Mouse (Mus musculus) erythroblast, adult 5-6 weeks (primary cell): ENCODE results near the gene Rab37. TPM values are rescaled to one million over a fixed set of nuclear protein-coding genes. Genes with fewer than 3 reads are reported as not detected.
A peak's percentile ranks its signal among the peaks of the same experiment; 100 is the strongest.

Experiments used
- ATAC-seq: replicated peaks from 2 replicates; pipeline ENCODE4 v1.8.0; 2016; ENCODE audit warnings: moderate number of reproducible peaks, mild to moderate bottlenecking, moderate TSS enrichment, inconsistent platforms; ENCODE audit not compliant: poor library complexity, low FRiP score, severe bottlenecking
- total RNA-seq, 2 experiments: library from RNA; stranded (forward) in 1 of 2; stranded (reverse) in 1 of 2; fragments of 150-400 nt in 1 of 2; fragments of 200-764, 138-1000 nt in 1 of 2; gene quantifications; 2 replicates each; pipeline versions ENCODE4 v1.2.3 to v1.2.4; 2015 to 2017; ENCODE audit warnings: low replicate concordance in 2 of 2

The Rab37 gene
- total RNA-seq, 2 experiments from 2014 or later: 4.3 to 7.5 TPM

GRCm38 (mm10) chr11:115112196-115112595 lies 21.0 kb downstream of the Rab37 start:
- ATAC-seq: no peak

DNA sequence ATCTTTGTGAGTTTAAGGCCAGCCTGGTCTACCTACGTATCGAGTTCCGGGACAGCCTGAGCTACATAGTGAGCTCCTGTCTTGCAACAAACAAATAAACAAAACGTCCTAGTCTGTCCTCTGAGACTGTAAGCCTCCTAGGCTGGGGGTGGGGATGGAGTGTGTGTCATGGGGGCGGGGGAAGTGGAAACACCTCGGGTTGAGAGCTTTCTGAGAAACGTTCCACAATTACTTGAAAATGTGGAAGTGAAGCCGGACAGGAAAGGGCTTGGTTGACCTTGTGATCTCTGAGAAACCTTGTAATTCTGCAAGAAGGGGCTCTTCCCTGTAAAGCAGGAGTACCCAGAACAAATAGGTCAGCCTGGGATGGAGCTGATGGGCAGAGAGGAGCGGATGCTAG lies 28.2 kb downstream of the Rab37 start:
- no peak for ATAC-seq

GRCm38 (mm10) chr11:115128483-115128882 lies 37.3 kb downstream of the Rab37 start:
- ATAC-seq: no peak

DNA sequence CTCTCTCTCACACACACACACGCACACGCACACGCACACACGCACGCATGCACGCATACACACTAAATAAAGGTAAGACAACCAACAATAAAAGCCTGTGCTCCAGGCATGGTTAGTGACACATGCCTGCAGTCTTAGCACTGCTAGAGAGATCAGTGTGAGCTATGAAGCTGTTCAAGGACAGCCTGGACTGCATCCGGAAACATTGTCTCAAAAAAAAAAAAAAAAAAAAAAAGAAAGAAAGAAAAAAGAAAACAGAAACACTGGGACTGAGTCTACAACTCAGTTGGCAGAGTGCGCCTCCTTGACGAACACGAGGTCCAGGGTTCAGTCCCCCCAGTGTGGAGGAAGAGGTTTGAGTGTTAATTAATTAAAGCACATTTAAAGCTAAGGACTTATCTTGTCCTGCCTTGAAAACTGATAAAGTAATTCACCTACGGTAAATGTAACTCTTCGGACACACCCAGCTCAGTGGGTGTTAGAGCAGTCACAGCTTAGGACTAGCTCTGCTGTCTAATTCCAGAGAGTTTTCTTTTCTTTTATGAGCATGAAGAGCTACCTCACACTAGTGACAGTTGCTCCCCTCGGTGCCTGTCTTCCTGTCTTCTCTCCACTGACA lies 38.4 kb downstream of the Rab37 start:
- no peak for ATAC-seq

- no peak for ATAC-seq
Observed at GRCm38 (mm10) chr11:115131768-115132381, 40.6 kb downstream of the Rab37 start.

DNA sequence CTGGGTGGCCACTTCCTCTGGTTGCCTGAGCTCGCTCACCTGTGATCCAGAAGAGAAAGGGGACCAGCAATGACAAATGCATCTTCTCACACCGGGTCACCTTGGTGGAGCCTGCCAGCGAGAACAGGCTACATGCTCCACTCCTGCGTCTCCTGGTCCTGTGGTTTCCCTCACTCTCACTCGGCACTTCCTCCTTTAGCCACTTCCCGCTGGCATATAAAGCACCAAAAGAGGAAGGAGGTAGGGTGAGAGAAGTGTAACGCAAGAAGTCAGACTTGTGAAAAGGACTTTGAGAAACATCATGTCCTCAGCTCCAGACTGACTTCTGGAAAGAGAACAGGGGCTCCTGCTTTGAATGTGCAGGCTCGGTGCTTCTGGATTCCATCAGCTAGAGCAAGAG lies 42.6 kb downstream of the Rab37 start, which contains the start of gene Cd300lf:
Gene Cd300lf (minus strand): TSS at position 193 of the 400 bp plus-strand sequence.
- ATAC-seq: no peak

- ATAC-seq: no peak
Observed at GRCm38 (mm10) chr11:115138597-115139262, 47.5 kb downstream of the Rab37 start.

DNA sequence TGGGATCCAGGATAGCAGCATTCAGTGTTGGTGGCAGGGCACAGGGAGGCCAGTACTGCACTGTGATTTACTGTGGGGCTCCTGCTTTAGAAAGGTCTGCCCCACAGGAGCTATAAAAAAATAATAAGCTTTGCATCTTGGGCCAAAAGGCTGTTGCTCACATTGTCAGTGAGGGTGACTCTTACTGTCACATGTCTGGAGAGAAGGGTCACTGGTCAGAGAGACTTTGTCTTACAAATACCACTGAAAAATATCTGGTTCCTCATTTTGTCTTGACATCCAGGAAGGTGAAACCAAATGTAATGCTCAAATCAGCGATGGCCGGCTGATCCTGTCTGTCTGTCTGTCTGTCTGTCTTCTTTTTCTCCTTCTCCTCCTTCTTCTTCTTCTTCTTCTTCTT lies 50.7 kb downstream of the Rab37 start:
- no peak for ATAC-seq

GRCm38 (mm10) chr11:115147813-115148212 lies 56.6 kb downstream of the Rab37 start:
- no peak for ATAC-seq

GRCm38 (mm10) chr11:115150741-115151254 lies 59.6 kb downstream of the Rab37 start:
- ATAC-seq: no peak

- no peak for ATAC-seq
Observed at GRCm38 (mm10) chr11:115151755-115152429, 60.7 kb downstream of the Rab37 start.

GRCm38 (mm10) chr11:115153088-115153487 lies 61.9 kb downstream of the Rab37 start:
- ATAC-seq: no peak

GRCm38 (mm10) chr11:115153699-115154292 lies 62.6 kb downstream of the Rab37 start:
- ATAC-seq: peak; percentile 72

DNA sequence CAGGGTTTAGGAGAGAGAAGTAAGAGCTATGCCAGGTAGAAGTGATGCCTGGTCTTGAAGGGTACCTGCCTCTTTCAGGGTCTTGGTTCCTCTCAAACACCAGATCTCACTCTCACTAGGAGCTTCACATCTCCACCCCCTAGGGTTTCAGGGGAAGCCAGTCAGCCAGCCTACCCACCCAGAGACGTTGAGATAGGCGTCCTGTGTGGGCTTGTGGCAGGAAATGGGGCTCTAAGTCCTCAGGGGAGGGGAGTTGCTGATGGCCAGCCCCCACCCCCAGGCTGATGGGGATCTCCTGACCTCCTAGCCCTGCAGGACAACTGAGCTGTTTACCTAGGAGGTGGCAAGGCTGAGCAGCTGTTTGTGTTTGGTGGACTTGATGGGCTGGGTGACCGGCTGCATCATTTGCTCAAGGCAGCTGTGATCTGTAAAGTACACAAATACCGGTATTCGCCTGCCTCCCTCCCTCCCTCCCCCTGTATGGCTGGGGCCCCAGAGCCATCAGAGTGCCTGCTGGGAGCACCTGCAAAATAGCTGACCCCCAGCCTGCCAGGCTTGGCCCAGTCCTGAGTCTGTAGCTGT lies 63.9 kb downstream of the Rab37 start:
- no peak for ATAC-seq

DNA sequence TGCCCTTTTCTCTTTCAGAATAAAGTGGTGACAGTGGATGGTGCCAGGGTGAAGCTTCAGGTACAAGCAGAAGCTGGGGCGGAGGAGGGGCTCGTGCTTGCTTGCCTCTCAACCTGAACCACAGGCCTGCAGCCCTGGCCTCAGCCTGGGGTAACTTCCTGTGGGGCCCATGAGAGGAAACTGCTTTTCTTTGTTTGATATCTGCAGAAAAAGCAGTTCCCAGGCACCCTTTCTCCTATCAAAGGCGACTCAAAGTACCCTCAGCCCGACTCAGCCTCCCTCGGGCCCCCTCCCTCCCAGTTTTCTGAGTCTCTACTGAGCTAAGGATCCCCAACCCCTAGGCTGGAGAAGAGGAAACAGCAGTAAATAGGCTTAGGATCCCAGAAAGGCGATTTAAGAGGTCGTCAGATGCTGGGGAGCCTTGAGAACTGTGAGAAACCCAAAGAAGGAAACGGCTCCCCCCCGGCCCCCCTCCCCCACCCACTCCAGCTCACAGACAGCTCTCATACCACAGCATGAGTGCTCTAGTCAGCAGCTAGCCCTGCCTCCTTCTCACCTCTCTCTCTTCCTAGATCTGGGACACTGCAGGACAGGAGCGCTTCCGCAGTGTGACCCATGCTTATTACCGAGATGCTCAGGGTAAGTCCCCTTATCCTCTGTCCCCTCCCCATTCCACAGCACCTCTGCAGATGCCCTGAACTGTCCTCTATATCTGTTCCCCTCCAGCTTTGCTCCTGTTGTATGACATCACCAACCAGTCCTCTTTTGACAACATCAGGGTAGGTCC lies 66.9 kb downstream of the Rab37 start:
- no peak for ATAC-seq

DNA sequence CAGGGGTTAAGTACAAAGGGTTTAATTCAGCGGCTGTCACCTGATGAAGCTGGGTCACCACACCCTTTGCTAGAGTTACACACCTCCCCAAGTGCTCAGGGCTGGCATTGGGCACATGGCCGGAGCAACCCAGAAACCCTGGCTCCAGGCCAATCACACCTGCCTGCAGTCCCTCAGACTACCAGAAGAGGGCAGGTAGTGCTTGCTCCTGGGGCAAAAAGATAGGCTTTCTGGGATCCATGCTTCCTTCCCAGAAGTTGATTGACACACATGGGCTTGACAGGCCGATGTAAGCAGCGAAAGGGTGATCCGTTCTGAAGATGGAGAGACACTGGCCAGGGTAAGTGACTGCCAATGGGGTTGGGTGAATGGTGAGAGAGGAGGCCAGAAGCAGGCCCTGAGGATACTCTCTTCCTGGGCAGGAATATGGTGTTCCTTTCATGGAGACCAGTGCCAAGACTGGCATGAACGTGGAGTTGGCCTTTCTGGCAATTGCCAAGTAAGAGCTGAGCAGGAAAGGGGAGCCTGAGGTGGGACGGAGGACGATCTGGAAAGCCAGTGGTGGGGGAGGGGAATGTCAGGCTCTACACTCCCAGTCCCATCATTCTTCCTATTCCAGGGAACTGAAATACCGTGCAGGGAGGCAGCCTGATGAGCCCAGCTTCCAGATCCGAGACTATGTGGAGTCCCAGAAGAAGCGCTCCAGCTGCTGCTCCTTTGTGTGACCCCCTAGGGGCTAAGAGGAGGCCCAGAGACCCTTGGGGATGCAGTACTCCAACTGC lies 69.0 kb downstream of the Rab37 start:
- ATAC-seq: 0 out of 2 replicates have a peak, but pooled peaks have one; percentile 17

DNA sequence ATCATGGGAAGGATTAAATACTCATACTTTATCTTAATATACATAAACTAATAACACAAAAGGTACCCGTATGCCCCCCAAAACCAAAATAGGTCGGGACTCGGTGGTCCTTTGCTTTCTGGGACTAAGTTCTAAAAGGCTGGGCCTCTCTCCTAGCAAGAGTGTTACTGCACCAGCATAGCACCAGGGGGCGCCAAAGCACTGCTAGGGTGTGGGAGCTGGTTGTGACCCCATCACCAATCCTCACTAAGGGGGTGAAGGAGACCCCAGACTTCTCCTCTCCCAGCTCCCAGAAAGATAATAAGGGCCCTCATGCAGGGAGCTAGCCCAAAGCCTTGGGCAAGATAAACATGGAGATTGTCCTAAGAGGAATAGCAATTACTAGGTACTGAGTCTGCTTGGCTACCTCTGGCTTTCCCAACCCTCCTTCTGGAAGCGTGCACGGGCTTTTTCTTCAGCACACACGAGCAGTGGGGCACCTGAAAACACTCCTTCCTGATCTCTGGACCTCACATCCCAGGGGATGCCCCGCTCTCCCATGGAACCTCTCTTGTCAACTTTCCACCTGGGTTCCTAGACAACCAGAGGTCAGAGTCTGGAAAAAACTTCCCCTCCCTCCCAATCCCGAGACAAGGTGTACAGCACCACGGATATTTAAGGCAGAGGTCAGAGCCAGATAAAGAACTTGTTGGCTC lies 69.8 kb downstream of the Rab37 start:
- ATAC-seq: 0 out of 2 replicates have a peak, but pooled peaks have one; percentile 33
